Mouse (Mus musculus): ENCODE data around the gene Slc38a6.

DNA sequence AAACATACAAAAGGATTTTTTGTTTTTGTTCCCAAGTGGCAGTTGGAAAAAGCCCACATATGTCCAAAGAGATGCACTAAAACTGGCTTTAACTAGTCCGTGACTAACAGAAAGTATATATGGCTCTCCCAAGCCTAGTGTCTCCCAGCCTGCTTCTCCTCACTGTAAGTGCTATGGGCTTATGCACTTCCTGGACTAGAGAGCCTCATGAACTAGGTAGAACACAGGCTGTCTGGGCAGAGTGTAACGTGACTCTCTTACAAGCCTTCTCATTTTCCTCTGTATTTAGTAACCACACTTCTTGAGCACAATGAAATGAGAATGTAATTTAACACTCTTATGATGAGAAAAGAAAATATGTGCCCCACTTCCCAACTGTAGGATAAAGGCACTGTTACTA lies 22.1 kb downstream of the Slc38a6 start:
- TF ChIP-seq CTCF (IDR thresholded peaks at IDR 0.05; ENCODE audit: borderline replicate concordance, insufficient read depth, low read length) = no peak
- TF ChIP-seq POLR2A (IDR thresholded peaks at IDR 0.05; ENCODE audit: low read depth, low read length) = no peak

Data from embryonic fibroblast, embryonic 13.5 days (primary cell).